Mouse (Mus musculus) heart, embryonic 16.5 days (tissue): ENCODE results near the gene Gart. TPM values are rescaled to one million over a fixed set of nuclear protein-coding genes. Genes with fewer than 3 reads are reported as not detected.

Source experiments
- ATAC-seq: fragments of 200-750 bp; cut with Nextera tagmentation; replicated peaks from 2 replicates; pipeline ENCODE4 v1.8.0; 2017; ENCODE audit warnings: moderate number of reproducible peaks; ENCODE audit not compliant: insufficient read depth, low FRiP score; ENCODE audit errors: extremely low read depth
- H3K27ac ChIP-seq: fragments of 300-500 bp; sonication (generic); 2 replicates; pipeline ENCODE4 v1.5.1; 2014; ENCODE audit warnings: mild to moderate bottlenecking, low read length, control low read depth, moderate library complexity
- H3K27me3 ChIP-seq: fragments of 300-500 bp; sonication (generic); 2 replicates; pipeline ENCODE4 v1.6.1; 2014; ENCODE audit warnings: low read length, mixed read lengths; ENCODE audit not compliant: control insufficient read depth, insufficient read depth
- H3K36me3 ChIP-seq: fragments of 300-500 bp; sonication (generic); 2 replicates; pipeline ENCODE4 v1.6.1; 2014; ENCODE audit not compliant: control insufficient read depth, insufficient read depth
- H3K4me1 ChIP-seq: fragments of 300-500 bp; sonication (generic); 2 replicates; pipeline ENCODE4 v1.6.1; 2014; ENCODE audit warnings: low read length, mixed read lengths; ENCODE audit not compliant: control insufficient read depth, insufficient read depth
- H3K4me2 ChIP-seq: fragments of 300-500 bp; sonication (generic); 2 replicates; pipeline ENCODE4 v1.6.1; 2014; ENCODE audit warnings: low read depth, mild to moderate bottlenecking, control low read depth, low read length
- H3K4me3 ChIP-seq: fragments of 300-500 bp; sonication (generic); 2 replicates; pipeline ENCODE4 v1.5.1; 2014; ENCODE audit warnings: mild to moderate bottlenecking, control low read depth, low read length
- H3K9ac ChIP-seq: fragments of 300-500 bp; sonication (generic); 2 replicates; pipeline ENCODE4 v1.6.1; 2014; ENCODE audit warnings: low read length, control low read depth
- H3K9me3 ChIP-seq: fragments of 300-500 bp; sonication (generic); replicated peaks from 2 replicates; pipeline ENCODE4 v1.6.1; 2016; ENCODE audit warnings: low read length; ENCODE audit not compliant: control insufficient read depth
- WGBS: fragments of 180-500 bp; shearing (Covaris S2); extraction: QIAGEN DNeasy Blood & Tissue Kit; methylation state at CpG from one replicate; pipeline ENCODE4 v1.1.7; 2014; 5-methylcytosine and 5-hydroxymethylcytosine counted together
- polyA plus RNA-seq: library from polyadenylated mRNA; unstranded; fragments of >200 nt; fragmentation: Nextera tagmentation; extraction: Ambion mirVana; gene quantifications from 2 replicates; pipeline ENCODE4 v1.2.1, GENCODE M21; 2015

The Gart gene
- polyA plus RNA-seq, 1 experiment from 2014 or later: 86.8 TPM

- Histone ChIP-seq H3K4me1 (0 out of 2 replicates have a peak, but pooled peaks cover 2% of the 10 kb centered on the region), H3K36me3 (peaks cover 32% of the 10 kb centered on the region), H3K27me3 (no peaks in the 10 kb centered on the region), H3K4me3 (no peak overlapping the region), H3K9me3 (no peaks in the 10 kb centered on the region), H3K27ac (no peak overlapping the region), H3K9ac (no peak overlapping the region), H3K4me2 (no peak overlapping the region)
- ATAC-seq: no peak
- WGBS: 91% methylated on average over 9 of the region's 9 CpGs
Measured at GRCm38 (mm10) chr16:91623074-91623473, 23.7 kb downstream of the Gart start.

GRCm38 (mm10) chr16:91620991-91621390 lies 25.8 kb downstream of the Gart start:
- Histone ChIP-seq H3K9ac (no peak overlapping the region), H3K4me1 (0 out of 2 replicates have a peak, but pooled peaks cover 2% of the 10 kb centered on the region), H3K27me3 (no peaks in the 10 kb centered on the region), H3K9me3 (no peaks in the 10 kb centered on the region), H3K4me3 (no peak overlapping the region), H3K36me3 (peaks cover 24% of the 10 kb centered on the region), H3K4me2 (no peak overlapping the region), H3K27ac (no peak overlapping the region)
- WGBS: 88% methylated on average over 11 of the region's 11 CpGs
- ATAC-seq: no peak

GRCm38 (mm10) chr16:91620185-91620584 lies 26.6 kb downstream of the Gart start:
- no peak for ATAC-seq
- no peak overlapping the region for H3K27ac ChIP-seq
- no peak overlapping the region for H3K9ac ChIP-seq
- H3K36me3 ChIP-seq: peaks cover 23% of the 10 kb centered on the region
- H3K4me1 ChIP-seq: 0 out of 2 replicates have a peak, but pooled peaks cover 2% of the 10 kb centered on the region
- WGBS: 90% methylated on average over 5 of the region's 5 CpGs
- H3K4me3 ChIP-seq: no peak overlapping the region
- H3K4me2 ChIP-seq: no peak overlapping the region
- H3K27me3 ChIP-seq: no peaks in the 10 kb centered on the region
- H3K9me3 ChIP-seq: no peaks in the 10 kb centered on the region

- Histone ChIP-seq H3K4me3 (peak within 1 kb of the TSS; percentile 81), H3K4me2 (peak within 1 kb of the TSS; percentile 94), H3K9me3 (no peaks in the 10 kb centered on the region), H3K27me3 (no peaks in the 10 kb centered on the region), H3K27ac (no peak within 1 kb of the TSS), H3K4me1 (0 out of 2 replicates have a peak, but pooled peaks cover 2% of the 10 kb centered on the region), H3K36me3 (peaks cover 16% of the 10 kb centered on the region), H3K9ac (peak within 1 kb of the TSS; percentile 79)
- WGBS: 10% methylated on average over 39 of the region's 39 CpGs
- peak; percentile 89 for ATAC-seq
Measured at GRCm38 (mm10) chr16:91618511-91619501, 27.9 kb downstream of the Gart start, which contains the start of gene Dnajc28. Dnajc28 (minus strand) TSS chr16:91619026.

- H3K36me3 ChIP-seq: no peaks in the 10 kb centered on the region
- no peaks in the 10 kb centered on the region for H3K27me3 ChIP-seq
- WGBS: 75% methylated on average over 6 of the region's 6 CpGs
- no peak overlapping the region for H3K27ac ChIP-seq
- no peak overlapping the region for H3K4me2 ChIP-seq
- no peak overlapping the region for H3K4me3 ChIP-seq
- peaks cover 10% of the 10 kb centered on the region for H3K4me1 ChIP-seq
- H3K9me3 ChIP-seq: no peaks in the 10 kb centered on the region
- no peak overlapping the region for H3K9ac ChIP-seq
- ATAC-seq: no peak
Measured at GRCm38 (mm10) chr16:91614552-91614951, 32.2 kb downstream of the Gart start.

GRCm38 (mm10) chr16:91612525-91612924 lies 34.2 kb downstream of the Gart start:
- Histone ChIP-seq H3K4me2 (no peak overlapping the region), H3K36me3 (no peaks in the 10 kb centered on the region), H3K9me3 (no peaks in the 10 kb centered on the region), H3K9ac (no peak overlapping the region), H3K4me3 (no peak overlapping the region), H3K27me3 (no peaks in the 10 kb centered on the region), H3K4me1 (peaks cover 10% of the 10 kb centered on the region), H3K27ac (no peak overlapping the region)
- no peak for ATAC-seq
- WGBS: 63% methylated on average over 5 of the region's 5 CpGs

- H3K9me3 ChIP-seq: no peaks in the 10 kb centered on the region
- H3K27ac ChIP-seq: no peak overlapping the region
- WGBS: 68% methylated on average over 11 of the region's 11 CpGs
- no peak overlapping the region for H3K4me2 ChIP-seq
- H3K27me3 ChIP-seq: no peaks in the 10 kb centered on the region
- H3K4me3 ChIP-seq: no peak overlapping the region
- H3K4me1 ChIP-seq: peaks cover 10% of the 10 kb centered on the region
- H3K9ac ChIP-seq: no peak overlapping the region
- H3K36me3 ChIP-seq: no peaks in the 10 kb centered on the region
- ATAC-seq: no peak
Measured at GRCm38 (mm10) chr16:91611248-91611647, 35.5 kb downstream of the Gart start.

- no peaks in the 10 kb centered on the region for H3K36me3 ChIP-seq
- 51% methylated on average over 9 of the region's 9 CpGs for WGBS
- no peak overlapping the region for H3K4me2 ChIP-seq
- peak overlapping the region; percentile 66 for H3K27ac ChIP-seq
- H3K4me3 ChIP-seq: no peak overlapping the region
- H3K27me3 ChIP-seq: no peaks in the 10 kb centered on the region
- H3K9ac ChIP-seq: no peak overlapping the region
- peak; percentile 50; the same call in 1 of the 2 replicates for ATAC-seq
- H3K9me3 ChIP-seq: no peaks in the 10 kb centered on the region
- peaks cover 10% of the 10 kb centered on the region for H3K4me1 ChIP-seq
Measured at GRCm38 (mm10) chr16:91609501-91610245, 37.1 kb downstream of the Gart start.
